8 mouse cellular contexts compared by ENCODE assay signal in genomic region chr1:51671287-51671686, GRCm38 (mm10).
DNase-seq lines count a peak whose midpoint lies in the region; ATAC-seq and TF ChIP-seq lines count a peak whose summit lies in the region.

No protein-coding gene starts in this region.

- H3K4me1 ChIP-seq in forebrain, embryonic 13.5 days: peaks cover 9% of the 10 kb centered on the region
- no peaks in the 10 kb centered on the region for H3K4me1 ChIP-seq in forebrain, embryonic 11.5 days (replicated peaks; ENCODE audit: control insufficient read depth, insufficient read depth, low read length)
- no peaks in the 10 kb centered on the region for H3K4me1 ChIP-seq in testis, adult 2 months (ENCODE audit: control insufficient read depth, insufficient read depth, low read length)
- H3K4me1 ChIP-seq in kidney, embryonic 16.5 days (ENCODE audit: insufficient read depth, low read length): no peaks in the 10 kb centered on the region

- no peak overlapping the region for H3K9ac ChIP-seq in forebrain, embryonic 13.5 days
- no peak overlapping the region for H3K9ac ChIP-seq in forebrain, embryonic 11.5 days (ENCODE audit: low read length)
- H3K9ac ChIP-seq in kidney, embryonic 16.5 days (replicated peaks; ENCODE audit: low read length): no peak overlapping the region

- TF ChIP-seq POLR2A in testis, adult 2 months (IDR thresholded peaks at IDR 0.05; ENCODE audit: control insufficient read depth, low read depth, low read length): no peak

- peak; percentile 91 for ATAC-seq in forebrain, embryonic 13.5 days
- ATAC-seq in forebrain, embryonic 11.5 days (replicated peaks; ENCODE audit: low FRiP score): no peak
- ATAC-seq in kidney, embryonic 16.5 days (ENCODE audit: low FRiP score, low TSS enrichment): peak; percentile 65; the same call in 1 of the 2 replicates

- WGBS in forebrain, embryonic 13.5 days: 47% methylated on average over 3 of the region's 3 CpGs
- 60% methylated on average over 3 of the region's 3 CpGs for WGBS in forebrain, embryonic 11.5 days
- 52% methylated on average over 3 of the region's 3 CpGs for WGBS in kidney, embryonic 16.5 days

- no peak overlapping the region for H3K27ac ChIP-seq in forebrain, embryonic 13.5 days
- H3K27ac ChIP-seq in forebrain, embryonic 11.5 days (ENCODE audit: low read depth, low read length): no peak overlapping the region
- no peak overlapping the region for H3K27ac ChIP-seq in testis, adult 2 months (ENCODE audit: control insufficient read depth, insufficient read depth, low read depth, low read length)
- no peak overlapping the region for H3K27ac ChIP-seq in kidney, embryonic 16.5 days (ENCODE audit: low read length)

- H3K4me2 ChIP-seq in forebrain, embryonic 13.5 days: no peak overlapping the region
- no peak overlapping the region for H3K4me2 ChIP-seq in forebrain, embryonic 11.5 days (ENCODE audit: low read depth, low read length, severe bottlenecking)
- H3K4me2 ChIP-seq in kidney, embryonic 16.5 days (replicated peaks; ENCODE audit: low read depth, low read length): no peak overlapping the region

- TF ChIP-seq CTCF in testis, adult 2 months (IDR thresholded peaks at IDR 0.05; ENCODE audit: control insufficient read depth, insufficient read depth, insufficient replicate concordance, low read depth, low read length): peak; percentile 37; the same call in 1 of the 2 replicates

- no peaks in the 10 kb centered on the region for H3K27me3 ChIP-seq in forebrain, embryonic 13.5 days
- H3K27me3 ChIP-seq in forebrain, embryonic 11.5 days (ENCODE audit: control insufficient read depth, insufficient read depth, low read length): no peaks in the 10 kb centered on the region
- H3K27me3 ChIP-seq in testis, adult 2 months (ENCODE audit: control insufficient read depth, insufficient read depth, low read length): no peaks in the 10 kb centered on the region
- no peaks in the 10 kb centered on the region for H3K27me3 ChIP-seq in kidney, embryonic 16.5 days (ENCODE audit: insufficient read depth, low read length)

- H3K36me3 ChIP-seq in forebrain, embryonic 13.5 days (ENCODE audit: poor library complexity, severe bottlenecking): no peaks in the 10 kb centered on the region
- H3K36me3 ChIP-seq in forebrain, embryonic 11.5 days (ENCODE audit: control insufficient read depth, insufficient read depth, low read length): no peaks in the 10 kb centered on the region
- no peaks in the 10 kb centered on the region for H3K36me3 ChIP-seq in testis, adult 2 months (ENCODE audit: control insufficient read depth, insufficient read depth, low read length)
- no peaks in the 10 kb centered on the region for H3K36me3 ChIP-seq in kidney, embryonic 16.5 days (ENCODE audit: insufficient read depth, low read length)

- H3K9me3 ChIP-seq in forebrain, embryonic 13.5 days (replicated peaks): no peaks in the 10 kb centered on the region
- no peaks in the 10 kb centered on the region for H3K9me3 ChIP-seq in forebrain, embryonic 11.5 days (ENCODE audit: control insufficient read depth, low read length)
- H3K9me3 ChIP-seq in kidney, embryonic 16.5 days (ENCODE audit: low read length): no peaks in the 10 kb centered on the region

- no peak overlapping the region for H3K4me3 ChIP-seq in forebrain, embryonic 13.5 days
- H3K4me3 ChIP-seq in forebrain, embryonic 11.5 days (ENCODE audit: low read depth, low read length): no peak overlapping the region
- H3K4me3 ChIP-seq in testis, adult 2 months (ENCODE audit: control insufficient read depth, low read depth, low read length): no peak overlapping the region
- H3K4me3 ChIP-seq in kidney, embryonic 16.5 days (ENCODE audit: low read length): no peak overlapping the region

- DNase-seq in forebrain, embryonic 11.5 days (ENCODE audit: low spot score): no peak
- no peak for DNase-seq in testis, postnatal 10 days (ENCODE audit: low spot score)
- peak; percentile 49 for DNase-seq in lung, postnatal 10 days
- DNase-seq in spleen, postnatal 4 days (ENCODE audit: low spot score in 2 of 2): no peak
- no peak for DNase-seq in right cerebral cortex, adult 2 months (ENCODE audit: low spot score in 2 of 2)
